Mouse (Mus musculus) sigmoid colon, adult 10 weeks (tissue): ENCODE measurements around the gene Sec24a. TPM values are rescaled to one million over a fixed set of nuclear protein-coding genes. Genes with fewer than 3 reads are reported as not detected.

ENCODE experiments used
- polyA plus RNA-seq: library from polyadenylated mRNA; stranded (reverse); fragments of 350-450 nt; fragmentation: Illumina TruSeq; extraction: RNeasy Lipid Tissue Mini Kit (QIAGEN cat#74804); gene quantifications from one replicate; pipeline ENCODE4 v1.2.3, GENCODE M21; 2014; ENCODE audit warnings: low read depth, low replicate concordance

Sec24a gene
- 64.3 TPM for polyA plus RNA-seq

GRCm38 (mm10) chr11:51763213-51763907 lies at the start of gene Sec24a, which contains the start of gene Sar1b:
Gene Sec24a (minus strand): TSS chr11:51763634.
Gene Sar1b (plus strand): TSS chr11:51763687.

GRCm38 (mm10) chr11:51688330-51689328 lies 74.8 kb downstream of the Sec24a start, which contains the start of gene 0610009B22Rik:
Gene 0610009B22Rik (minus strand): TSS chr11:51688874.

GRCm38 (mm10) chr11:51650691-51651515 lies 112.5 kb downstream of the Sec24a start, which contains the start of the genes N4bp3 and D930048N14Rik:
Gene N4bp3 (minus strand): TSS chr11:51650842.
Gene D930048N14Rik (plus strand): TSS chr11:51650954.

Other genes starting within 250 kb of the Sec24a start
- 21.7 TPM for gene Phykpl, start 178.9 kb downstream of the Sec24a start, polyA plus RNA-seq
- gene Hnrnpab, start 156.8 kb downstream of the Sec24a start, polyA plus RNA-seq: 290 TPM
- gene Nhp2, start 143.9 kb downstream of the Sec24a start, polyA plus RNA-seq: 0.98 TPM
- gene Rmnd5b, start 127.7 kb downstream of the Sec24a start, polyA plus RNA-seq: 6.3 TPM
- gene N4bp3, start 112.8 kb downstream of the Sec24a start, polyA plus RNA-seq: not detected
- 4.2 TPM for gene D930048N14Rik, start 112.7 kb downstream of the Sec24a start, polyA plus RNA-seq
- gene 0610009B22Rik, start 74.8 kb downstream of the Sec24a start, polyA plus RNA-seq: 67.7 TPM
- 231 TPM for gene Sar1b, start 53 bp upstream of the Sec24a start, polyA plus RNA-seq
- gene Jade2, start 94.0 kb upstream of the Sec24a start, polyA plus RNA-seq: 4.1 TPM
- gene Cdkn2aipnl, start 204.0 kb upstream of the Sec24a start, polyA plus RNA-seq: 32.5 TPM
- 522 TPM for gene Ube2b, start 237.1 kb upstream of the Sec24a start, polyA plus RNA-seq
- 9.0 TPM for gene Cdkl3, start 240.6 kb upstream of the Sec24a start, polyA plus RNA-seq